8 mouse cellular contexts compared by ENCODE assay signal in the genomic region with DNA sequence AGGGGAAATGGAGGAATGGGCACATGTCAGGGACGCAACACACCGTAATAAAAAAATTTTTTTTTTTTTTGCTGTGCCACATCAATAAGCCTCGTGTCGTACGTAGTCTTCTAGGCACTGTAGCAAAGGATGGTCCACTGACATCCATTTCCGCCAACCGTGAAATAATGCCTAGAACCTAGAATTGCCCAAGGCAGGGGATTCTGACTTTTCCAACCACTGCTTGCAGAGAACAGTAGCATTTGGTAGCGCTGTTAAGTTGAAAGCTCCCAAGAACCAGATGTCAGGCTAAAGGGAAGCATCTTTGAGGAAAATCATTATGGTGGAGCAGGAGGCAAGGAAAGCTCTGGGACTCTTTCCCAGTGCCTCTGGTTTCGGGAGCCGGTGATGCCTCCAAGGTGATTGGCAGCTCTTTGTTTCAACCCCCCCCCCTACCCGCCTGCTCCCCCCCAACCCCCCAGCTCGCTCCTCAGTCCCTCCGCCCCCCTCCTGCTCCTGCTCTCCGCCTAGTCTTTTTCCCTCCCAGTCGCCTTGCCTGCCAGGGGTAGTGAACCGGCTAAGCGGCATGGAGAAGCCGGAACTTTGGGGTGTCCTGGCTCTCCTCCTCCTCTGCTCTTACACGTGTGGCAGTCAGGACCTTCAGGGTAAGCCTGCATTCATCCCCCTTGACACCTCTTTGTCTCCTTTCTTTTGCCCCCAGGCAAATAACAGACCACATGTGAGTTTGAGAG. TPM values are rescaled to one million over a fixed set of nuclear protein-coding genes. Genes with fewer than 3 reads are reported as not detected.
DNase-seq lines count a peak whose midpoint lies in the region; ATAC-seq and TF ChIP-seq lines count a peak whose summit lies in the region.

A gene (plus strand): TSS at position 500 of the 731 bp plus-strand sequence.

- H3K9me3 ChIP-seq in heart, embryonic 11.5 days (replicated peaks; ENCODE audit: control insufficient read depth, low read length): no peaks in the 10 kb centered on the region
- H3K9me3 ChIP-seq in midbrain, embryonic 14.5 days (ENCODE audit: control insufficient read depth, low read length): no peaks in the 10 kb centered on the region

- H3K4me3 ChIP-seq in left cerebral cortex, adult 2 months: peak within 1 kb of the TSS; percentile 66
- peak within 1 kb of the TSS; percentile 77 for H3K4me3 ChIP-seq in heart, embryonic 11.5 days (ENCODE audit: low read depth, low read length)
- H3K4me3 ChIP-seq in midbrain, embryonic 14.5 days (replicated peaks; ENCODE audit: low read depth, low read length): peak within 1 kb of the TSS; percentile 70

- no peaks in the 10 kb centered on the region for H3K27me3 ChIP-seq in heart, embryonic 11.5 days (ENCODE audit: control insufficient read depth, insufficient read depth, low read length)
- H3K27me3 ChIP-seq in midbrain, embryonic 14.5 days (ENCODE audit: control insufficient read depth, insufficient read depth, low read length): no peaks in the 10 kb centered on the region

- DNase-seq in left cerebral cortex, adult 2 months (ENCODE audit: extremely low spot score in 1 of 2, low spot score in 2 of 2): no peak
- DNase-seq in left cerebral cortex, adult 11 months (ENCODE audit: low spot score): no peak
- peak; percentile 46 for DNase-seq in brain, adult 2 months (ENCODE audit: low read depth, low spot score)
- no peak for DNase-seq in layer of hippocampus, postnatal 25 days (ENCODE audit: extremely low spot score in 1 of 2, low spot score in 1 of 2)
- peak; percentile 81 for DNase-seq in midbrain, embryonic 14.5 days
- no peak for DNase-seq in urinary bladder, postnatal 36 days (ENCODE audit: low spot score in 2 of 2)

- under 1% methylated on average over 18 of the region's 19 CpGs for WGBS in heart, embryonic 11.5 days (ENCODE audit: insufficient replicate concordance)
- under 1% methylated on average over 17 of the region's 19 CpGs for WGBS in midbrain, embryonic 14.5 days

- intact Hi-C loops in left cerebral cortex, adult 2 months (cut with DNase I): loop anchor here (2.0 kb wide), 2 partner anchors 18 to 122 kb away; a partner anchor contains a TSS

- H3K36me3 ChIP-seq in heart, embryonic 11.5 days (ENCODE audit: control insufficient read depth, insufficient read depth, low read length): peaks cover 3% of the 10 kb centered on the region; the same call in 1 of the 2 replicates
- peaks cover 14% of the 10 kb centered on the region for H3K36me3 ChIP-seq in midbrain, embryonic 14.5 days (ENCODE audit: control insufficient read depth, insufficient read depth, low read length)

- peaks cover 31% of the 10 kb centered on the region for H3K4me1 ChIP-seq in heart, embryonic 11.5 days (ENCODE audit: control insufficient read depth, insufficient read depth, low read length)
- peaks cover 30% of the 10 kb centered on the region for H3K4me1 ChIP-seq in midbrain, embryonic 14.5 days (ENCODE audit: control insufficient read depth, insufficient read depth, low read length)

- H3K27ac ChIP-seq in left cerebral cortex, adult 2 months: peak within 1 kb of the TSS; percentile 93
- peak within 1 kb of the TSS; percentile 97 for H3K27ac ChIP-seq in heart, embryonic 11.5 days (ENCODE audit: low read depth, low read length)
- peak within 1 kb of the TSS; percentile 98 for H3K27ac ChIP-seq in midbrain, embryonic 14.5 days (replicated peaks; ENCODE audit: low read depth, low read length)

- no peak for ATAC-seq in heart, embryonic 11.5 days (replicated peaks; ENCODE audit: insufficient number of reproducible peaks, low FRiP score, low TSS enrichment)
- ATAC-seq in midbrain, embryonic 14.5 days (ENCODE audit: low FRiP score, low TSS enrichment): peak; percentile 9; the same call in 1 of the 2 replicates
- ATAC-seq in monocyte, adult 5-6 weeks (replicated peaks; ENCODE audit: insufficient number of reproducible peaks, low FRiP score, low TSS enrichment, poor library complexity, severe bottlenecking): no peak

- TF ChIP-seq CTCF in left cerebral cortex, adult 2 months (IDR thresholded peaks at IDR 0.05): no peak

- H3K9ac ChIP-seq in heart, embryonic 11.5 days (ENCODE audit: low read depth, low read length): peak within 1 kb of the TSS; percentile 82
- H3K9ac ChIP-seq in midbrain, embryonic 14.5 days (replicated peaks; ENCODE audit: low read length): peak within 1 kb of the TSS; percentile 73

- H3K4me2 ChIP-seq in heart, embryonic 11.5 days: peak within 1 kb of the TSS; percentile 66
- peak within 1 kb of the TSS; percentile 83 for H3K4me2 ChIP-seq in midbrain, embryonic 14.5 days (ENCODE audit: low read length)

RNA-seq across cellular contexts. Expression of the gene that starts here (rescaled TPM):
- total RNA-seq in left cerebral cortex, adult 2 months (2021): 10 to 100 TPM; 21.2 to 21.9 TPM
- polyA plus RNA-seq in heart, embryonic 11.5 days (2014; fragmentation: Nextera tagmentation; extraction: Ambion mirVana): 6.9 and 12.4 TPM in 2 replicates
- total RNA-seq in layer of hippocampus, postnatal 25 days (2021): 10 to 100 TPM; 37.0 to 50.7 TPM
- polyA plus RNA-seq in midbrain, embryonic 14.5 days (2014; fragmentation: Nextera tagmentation; extraction: Ambion mirVana): 46.0 and 47.6 TPM in 2 replicates
- total RNA-seq in monocyte, adult 5-6 weeks (2017): 0.95 to 2.3 TPM (median 1.8 TPM) in 3 replicates

Comparison
In these comparisons a context has a peak if more than half of its experiments do, and no peak if none do; other contexts are left out.
1. DNase-seq: peak in brain, adult 2 months (single experiment) and midbrain, embryonic 14.5 days (single experiment); none in left cerebral cortex, adult 2 months (0 of 2), left cerebral cortex, adult 11 months (single experiment), layer of hippocampus, postnatal 25 days (0 of 2) and urinary bladder, postnatal 36 days (0 of 2).
2. Peak in every context shown above with its lines, with median percentiles within 50 percentile points of each other: H3K27ac ChIP-seq and H3K4me3 ChIP-seq.